Mouse (Mus musculus): ENCODE results near the gene Rubcnl.

Rubcnl gene

DNA sequence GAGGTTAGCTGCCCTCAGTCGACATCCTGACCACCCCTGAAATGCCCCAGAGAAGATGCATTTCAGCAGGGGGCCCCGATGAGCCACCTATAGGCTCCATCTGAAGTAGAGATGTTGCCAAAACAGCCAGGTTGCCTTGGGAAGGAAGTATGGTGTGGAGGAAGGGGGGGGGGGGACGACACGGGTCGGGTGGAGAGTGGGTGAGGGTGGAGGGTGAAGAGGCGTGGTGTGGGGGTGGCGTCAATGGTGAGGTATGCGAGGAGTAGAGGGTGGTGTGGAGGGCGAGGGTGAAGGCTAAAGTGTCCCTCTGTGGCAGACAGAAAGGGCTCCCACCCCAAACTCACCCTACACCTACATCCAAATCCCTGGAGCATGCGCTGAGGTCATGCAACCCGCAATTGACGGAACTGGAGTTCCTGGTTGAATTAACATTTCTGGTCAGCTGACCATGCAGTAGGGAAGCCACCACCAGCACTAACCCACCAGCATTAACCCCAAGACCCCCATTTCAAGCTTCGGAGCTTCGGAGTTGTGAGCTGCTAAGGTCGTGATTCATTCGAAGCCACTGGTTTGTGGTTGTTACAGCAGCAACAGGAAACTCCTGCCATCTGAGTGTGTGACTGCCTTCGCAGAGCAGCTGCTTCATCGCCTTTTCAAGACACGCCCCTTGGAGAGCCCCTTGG, 52.7 kb downstream of the Rubcnl start:
- no peak for ATAC-seq (ENCODE audit: insufficient number of reproducible peaks, low FRiP score, low TSS enrichment)

DNA sequence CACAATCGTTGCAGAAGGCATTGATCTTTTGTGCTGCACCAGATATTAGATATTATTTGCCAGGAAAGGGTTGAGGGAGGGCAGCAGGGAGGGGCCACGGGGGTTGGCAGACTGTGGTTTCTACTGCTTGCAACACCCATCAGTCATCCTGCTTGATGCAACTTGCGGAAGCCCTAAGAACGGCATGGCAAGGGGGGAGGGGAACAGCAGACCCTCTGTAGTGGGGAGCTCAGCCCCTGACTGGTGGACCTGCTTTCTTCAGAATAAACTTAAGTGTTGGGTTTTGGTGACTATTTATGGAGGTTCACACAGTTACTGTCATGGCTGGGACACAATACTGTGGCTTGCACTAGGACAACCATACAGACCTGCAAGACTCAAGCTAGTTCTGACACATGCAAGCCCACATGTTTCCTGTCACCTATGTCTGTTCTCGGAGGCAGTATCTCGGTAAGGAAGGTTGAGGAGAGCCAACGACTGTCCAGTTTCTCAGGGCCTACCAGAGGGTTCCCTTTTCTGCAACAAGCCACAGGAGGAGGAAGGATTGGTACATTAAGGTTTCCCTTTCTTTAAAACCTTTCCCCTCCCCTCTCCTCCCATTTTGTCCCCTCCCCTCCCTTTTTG, 53.6 kb downstream of the Rubcnl start:
- ATAC-seq (ENCODE audit: insufficient number of reproducible peaks, low FRiP score, low TSS enrichment): no peak

- ATAC-seq (ENCODE audit: insufficient number of reproducible peaks, low FRiP score, low TSS enrichment): no peak
Observed at GRCm38 (mm10) chr14:75071091-75071490, 55.3 kb downstream of the Rubcnl start.

DNA sequence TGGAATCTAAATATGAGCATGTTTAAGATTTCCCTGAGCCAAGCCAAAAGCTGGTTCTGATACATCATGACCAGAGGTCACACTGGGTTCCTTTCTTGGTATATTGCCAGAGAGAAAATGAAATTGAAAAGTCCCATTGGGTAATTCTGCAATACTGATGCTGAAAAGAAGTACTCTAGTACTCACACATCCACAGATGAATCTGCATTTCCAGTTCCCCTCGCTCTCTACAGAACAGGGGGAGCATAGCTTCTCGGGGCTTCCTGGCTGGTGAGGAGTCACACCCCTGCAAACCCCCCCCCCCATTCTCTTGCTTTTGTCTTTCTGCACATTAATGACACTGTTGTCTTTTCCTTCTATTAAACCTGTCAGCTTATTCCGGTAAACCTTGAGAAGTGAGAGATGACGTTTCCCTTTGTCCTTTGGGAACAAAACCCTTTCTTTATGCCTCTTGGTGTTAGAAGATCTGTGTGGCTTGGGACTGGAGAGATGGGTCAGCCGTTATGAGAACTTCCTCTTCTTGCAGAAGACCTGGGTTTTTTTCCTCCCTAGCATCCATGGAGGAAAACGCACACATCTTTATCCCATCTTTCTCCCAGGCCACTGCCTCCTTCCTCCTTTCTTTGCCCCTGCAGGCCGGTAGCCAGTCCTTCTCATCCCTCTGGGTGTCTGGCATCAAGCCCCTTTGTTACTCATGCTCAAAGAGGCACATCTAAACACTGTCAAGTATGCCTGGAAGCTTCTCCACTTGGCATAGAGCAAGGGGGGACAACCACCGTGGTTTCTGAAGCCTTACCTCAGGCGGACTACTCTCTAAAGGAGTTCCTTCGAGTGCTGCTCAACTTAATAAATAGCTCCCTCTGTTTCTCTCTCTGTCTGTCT, 59.7 kb downstream of the Rubcnl start:
- no peak for ATAC-seq (ENCODE audit: insufficient number of reproducible peaks, low FRiP score, low TSS enrichment)

DNA sequence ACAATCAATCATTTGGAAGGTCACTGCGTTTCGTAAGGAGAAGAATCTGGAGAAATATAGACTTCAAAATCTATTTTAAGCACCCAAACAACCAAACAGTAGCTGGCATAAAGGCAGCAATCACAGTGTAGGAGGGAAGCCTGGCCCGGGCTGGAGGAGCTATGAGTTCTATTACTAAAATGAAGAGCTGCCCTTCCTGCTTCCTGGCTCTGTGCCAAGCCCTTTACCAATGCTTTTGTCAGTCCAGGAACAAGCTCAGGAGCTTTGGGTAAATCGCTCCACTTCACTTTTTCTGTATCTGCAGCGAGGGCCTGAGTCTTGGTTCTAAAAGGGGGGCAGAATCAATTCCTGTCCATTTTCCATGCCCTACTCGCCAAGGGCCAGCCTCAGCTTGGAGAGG, 62.1 kb downstream of the Rubcnl start:
- ATAC-seq (ENCODE audit: insufficient number of reproducible peaks, low FRiP score, low TSS enrichment): no peak

Data from cerebellum, adult (tissue).